Mouse (Mus musculus) cerebellum, postnatal 25 days (tissue): Measurements from ENCODE around the gene H2-T23.
A peak's percentile ranks its signal among the peaks of the same experiment; 100 is the strongest.
"Not testable (repeated sequence)": the region's sequence is repeated elsewhere in the genome, so short reads cannot be mapped to it uniquely, and the experiment has no call there.

Experiments
- DNase-seq, 2 experiments: peaks; one replicate each; pipeline ENCODE4 v3.0.0; 2021; ENCODE audit warnings: mixed read lengths in 2 of 2

Gene H2-T23

GRCm38 (mm10) chr17:36032351-36032875 is at the start of gene H2-T23:
TSS of gene H2-T23 (minus strand) at chr17:36032855.
- DNase-seq = peak in 1 of 2 experiments; percentile 20

- DNase-seq = not testable (repeated sequence)
Measured at GRCm38 (mm10) chr17:36081901-36082300, 49.2 kb upstream of the H2-T23 start.

- DNase-seq = peak; percentile 65 to 86
Measured at GRCm38 (mm10) chr17:36060829-36061228, 28.2 kb upstream of the H2-T23 start.

GRCm38 (mm10) chr17:36058362-36058761 is 25.7 kb upstream of the H2-T23 start, which contains the start of gene Gm11127:
TSS of gene Gm11127 (minus strand) at chr17:36058371.
- not testable (repeated sequence) for DNase-seq

- not testable (repeated sequence) for DNase-seq
Measured at GRCm38 (mm10) chr17:36057927-36058326, 25.3 kb upstream of the H2-T23 start.

GRCm38 (mm10) chr17:36043286-36043685 is 10.6 kb upstream of the H2-T23 start:
- DNase-seq = no peak

- peak; percentile 57 to 63 for DNase-seq
Measured at GRCm38 (mm10) chr17:36042610-36043169, 10.0 kb upstream of the H2-T23 start, which contains the start of the genes H2-T22 and Gm6034. TSS of gene H2-T22 (minus strand) at chr17:36042747. TSS of gene Gm6034 (plus strand) at chr17:36042961.

- DNase-seq = peak; percentile 18 to 25
Measured at GRCm38 (mm10) chr17:36042055-36042454, 9.4 kb upstream of the H2-T23 start.

- DNase-seq = not testable (repeated sequence)
Measured at GRCm38 (mm10) chr17:36040604-36041003, 7.9 kb upstream of the H2-T23 start.

- not testable (repeated sequence) for DNase-seq
Measured at GRCm38 (mm10) chr17:36036126-36036525, 3.5 kb upstream of the H2-T23 start.

- DNase-seq = peak; percentile 61 to 78
Measured at GRCm38 (mm10) chr17:36035010-36035638, 2.5 kb upstream of the H2-T23 start.

GRCm38 (mm10) chr17:36034524-36034923 is 1.9 kb upstream of the H2-T23 start:
- not testable (repeated sequence) for DNase-seq

- peak; percentile 42 to 61 for DNase-seq
Measured at GRCm38 (mm10) chr17:36031583-36032331, 898 bp downstream of the H2-T23 start.

GRCm38 (mm10) chr17:36030703-36031582 is 1.7 kb downstream of the H2-T23 start:
- peak in 1 of 2 experiments; percentile 23 for DNase-seq

- DNase-seq = not testable (repeated sequence)
Measured at GRCm38 (mm10) chr17:36030046-36030702, 2.5 kb downstream of the H2-T23 start.

GRCm38 (mm10) chr17:36028879-36029619 is 3.6 kb downstream of the H2-T23 start:
- no peak for DNase-seq

GRCm38 (mm10) chr17:36027663-36028062 is 5.0 kb downstream of the H2-T23 start:
- DNase-seq = no peak

GRCm38 (mm10) chr17:36025901-36026300 is 6.8 kb downstream of the H2-T23 start:
- no peak for DNase-seq

GRCm38 (mm10) chr17:36025197-36025596 is 7.5 kb downstream of the H2-T23 start:
- DNase-seq = peak in 1 of 2 experiments; percentile 31

GRCm38 (mm10) chr17:36023710-36024654 is 8.7 kb downstream of the H2-T23 start:
- no peak for DNase-seq
